Mouse (Mus musculus): ENCODE measurements at regions not wholly inside any gene's neighbourhood (a gene's known extent, or its start where the extent isn't known, plus 50 kb on each side); places are given as distances from the start of the nearest gene placed in this dataset.

GRCm38 (mm10) chr2:123507095-123507494 lies 582.7 kb upstream of the Sema6d start:
- no peak overlapping the region for H3K4me3 ChIP-seq
- H3K27ac ChIP-seq = no peak overlapping the region

GRCm38 (mm10) chr2:123528915-123529314 lies 560.9 kb upstream of the Sema6d start:
- Histone ChIP-seq H3K9me3 (replicated peaks) (no peaks in the 10 kb centered on the region), H3K27ac (no peak overlapping the region; the same call in 1 of the 2 replicates), H3K4me3 (no peak overlapping the region), H3K27me3 (no peaks in the 10 kb centered on the region), H3K4me1 (replicated peaks) (0 out of 2 replicates have a peak, but pooled peaks cover 2% of the 10 kb centered on the region), H3K36me3 (no peaks in the 10 kb centered on the region), H3K4me2 (no peak overlapping the region), H3K9ac (no peak overlapping the region)
- 22% methylated on average over 1 of the region's 1 CpGs for WGBS
- ATAC-seq (replicated peaks; ENCODE audit: insufficient number of reproducible peaks, insufficient read depth, low FRiP score, low read depth) = no peak

More at GRCm38 (mm10) chr2:123507095-123507494, 582.7 kb upstream of the Sema6d start:
- no peak for ATAC-seq (replicated peaks; ENCODE audit: insufficient number of reproducible peaks, insufficient read depth, low FRiP score, low read depth)
- H3K9me3 ChIP-seq (replicated peaks) = no peaks in the 10 kb centered on the region
- no peaks in the 10 kb centered on the region for H3K27me3 ChIP-seq
- no peaks in the 10 kb centered on the region for H3K4me1 ChIP-seq (replicated peaks)
- H3K36me3 ChIP-seq = no peaks in the 10 kb centered on the region
- H3K9ac ChIP-seq = no peak overlapping the region
- H3K4me2 ChIP-seq = no peak overlapping the region

GRCm38 (mm10) chr2:123532946-123533791 lies 556.6 kb upstream of the Sema6d start:
- Histone ChIP-seq H3K4me1 (replicated peaks) (0 out of 2 replicates have a peak, but pooled peaks cover 2% of the 10 kb centered on the region), H3K36me3 (no peaks in the 10 kb centered on the region), H3K4me3 (no peak overlapping the region), H3K9ac (no peak overlapping the region), H3K27ac (no peak overlapping the region), H3K4me2 (no peak overlapping the region), H3K9me3 (replicated peaks) (no peaks in the 10 kb centered on the region), H3K27me3 (no peaks in the 10 kb centered on the region)
- WGBS = 82% methylated on average over 9 of the region's 9 CpGs
- no peak for ATAC-seq (replicated peaks; ENCODE audit: insufficient number of reproducible peaks, insufficient read depth, low FRiP score, low read depth)

GRCm38 (mm10) chr2:123551249-123551850 lies 538.4 kb upstream of the Sema6d start:
- H3K27ac ChIP-seq = no peak overlapping the region
- no peak overlapping the region for H3K4me3 ChIP-seq
- no peaks in the 10 kb centered on the region for H3K4me1 ChIP-seq (replicated peaks)
- no peak overlapping the region for H3K9ac ChIP-seq
- H3K27me3 ChIP-seq = no peaks in the 10 kb centered on the region
- H3K4me2 ChIP-seq = no peak overlapping the region
- 61% methylated on average over 1 of the region's 1 CpGs for WGBS
- no peak for ATAC-seq (replicated peaks; ENCODE audit: insufficient number of reproducible peaks, insufficient read depth, low FRiP score, low read depth)
- no peaks in the 10 kb centered on the region for H3K9me3 ChIP-seq (replicated peaks)
- no peaks in the 10 kb centered on the region for H3K36me3 ChIP-seq

GRCm38 (mm10) chr2:123558123-123558650 lies 531.6 kb upstream of the Sema6d start:
- Histone ChIP-seq H3K9me3 (replicated peaks) (no peaks in the 10 kb centered on the region), H3K27ac (no peak overlapping the region), H3K27me3 (no peaks in the 10 kb centered on the region), H3K4me3 (no peak overlapping the region), H3K9ac (no peak overlapping the region), H3K4me1 (replicated peaks) (no peaks in the 10 kb centered on the region), H3K36me3 (no peaks in the 10 kb centered on the region), H3K4me2 (no peak overlapping the region)
- ATAC-seq (replicated peaks; ENCODE audit: insufficient number of reproducible peaks, insufficient read depth, low FRiP score, low read depth) = no peak

Measured in heart, embryonic 15.5 days (tissue).